Mouse (Mus musculus) lung, postnatal 0 days (tissue): ENCODE results near the gene Negr1. TPM values are rescaled to one million over a fixed set of nuclear protein-coding genes. Genes with fewer than 3 reads are reported as not detected.

ENCODE experiments used
- ATAC-seq: fragments of 200-750 bp; cut with Nextera tagmentation; 2 replicates; pipeline ENCODE4 v1.8.0; 2017; ENCODE audit warnings: moderate library complexity
- DNase-seq: peaks from one replicate; pipeline ENCODE4 v3.0.0-alpha.2; 2016; ENCODE audit warnings: low spot score
- H3K27ac ChIP-seq: fragments of 300-500 bp; sonication (generic); 2 replicates; pipeline ENCODE4 v1.5.1; 2014; ENCODE audit warnings: antibody characterized with exemption, mild to moderate bottlenecking, low read length, mixed read lengths
- H3K27me3 ChIP-seq: fragments of 300-500 bp; sonication (generic); replicated peaks from 2 replicates; pipeline ENCODE4 v1.6.1; 2014; ENCODE audit warnings: low read length, mixed read lengths; ENCODE audit not compliant: insufficient read depth
- H3K36me3 ChIP-seq: fragments of 300-500 bp; sonication (generic); 2 replicates; pipeline ENCODE4 v1.6.1; 2014; ENCODE audit warnings: low read length, mixed read lengths; ENCODE audit not compliant: insufficient read depth
- H3K4me1 ChIP-seq: fragments of 300-500 bp; sonication (generic); 2 replicates; pipeline ENCODE4 v1.6.1; 2014; ENCODE audit warnings: antibody characterized with exemption, low read depth, low read length, mixed read lengths; ENCODE audit not compliant: insufficient read depth
- H3K4me2 ChIP-seq: fragments of 300-500 bp; sonication (generic); replicated peaks from 2 replicates; pipeline ENCODE4 v1.6.1; 2014; ENCODE audit warnings: low read depth, mild to moderate bottlenecking, low read length, moderate library complexity, mixed read lengths
- H3K4me3 ChIP-seq: fragments of 300-500 bp; sonication (generic); 2 replicates; pipeline ENCODE4 v1.5.1; 2014; ENCODE audit warnings: low read depth, low read length
- H3K9ac ChIP-seq: fragments of 300-500 bp; sonication (generic); replicated peaks from 2 replicates; pipeline ENCODE4 v1.6.1; 2014; ENCODE audit warnings: low read depth, mild to moderate bottlenecking
- H3K9me3 ChIP-seq: fragments of 300-500 bp; sonication (generic); 2 replicates; pipeline ENCODE4 v1.6.1; 2016; ENCODE audit warnings: low read length, mixed read lengths
- CTCF ChIP-seq: IDR thresholded peaks from 2 replicates; pipeline ENCODE4 v1.5.1; 2016; ENCODE audit warnings: antibody characterized with exemption, mild to moderate bottlenecking
- EP300 ChIP-seq: IDR thresholded peaks from 2 replicates; pipeline ENCODE4 v1.6.1; 2016; ENCODE audit warnings: antibody characterized with exemption, mild to moderate bottlenecking, control low read depth
- WGBS: fragments of 180-500 bp; shearing (Covaris S2); extraction: QIAGEN DNeasy Blood & Tissue Kit; methylation state at CpG from one replicate; pipeline ENCODE4 v1.1.7; 2014; 5-methylcytosine and 5-hydroxymethylcytosine counted together
- polyA plus RNA-seq: library from polyadenylated mRNA; unstranded; fragments of >200 nt; fragmentation: Nextera tagmentation; extraction: Ambion mirVana; gene quantifications from 2 replicates; pipeline ENCODE4 v1.2.1, GENCODE M21; 2015

Gene Negr1
- polyA plus RNA-seq, 1 experiment from 2014 or later = 1.3 TPM

DNA sequence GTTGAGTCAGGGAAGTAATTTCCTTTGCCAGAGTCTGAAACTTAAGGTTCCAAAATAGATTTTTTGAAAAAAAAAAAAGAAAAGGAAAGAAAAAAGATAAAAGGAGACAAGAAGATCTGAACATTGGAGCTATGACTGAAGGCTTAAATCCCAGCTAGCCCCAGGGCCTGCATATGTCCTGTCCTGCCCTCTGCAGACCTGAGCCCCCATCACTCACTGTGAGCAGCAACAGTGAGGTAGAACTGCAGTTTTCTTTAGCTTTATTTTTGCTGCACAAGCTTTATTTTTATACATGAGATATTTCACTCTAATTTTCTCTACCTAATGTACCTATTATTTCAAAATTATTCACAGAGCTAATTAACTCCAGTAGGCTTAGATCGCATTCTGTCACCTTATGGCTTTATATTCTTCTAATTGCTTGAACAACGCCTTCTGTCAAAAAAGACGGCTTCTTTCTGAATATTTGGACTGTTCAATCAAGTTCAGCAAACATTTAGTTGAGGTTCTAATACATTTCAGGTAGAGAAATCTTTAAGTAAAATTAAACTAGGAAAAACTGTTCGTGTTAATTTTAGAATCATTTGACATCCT is 192.3 kb downstream of the Negr1 start:
- ATAC-seq (no peak), DNase-seq (no peak)
- Histone ChIP-seq H3K4me1 (no peaks in the 10 kb centered on the region), H3K4me3 (no peak overlapping the region), H3K27ac (no peak overlapping the region), H3K9me3 (no peaks in the 10 kb centered on the region), H3K4me2 (no peak overlapping the region), H3K36me3 (no peaks in the 10 kb centered on the region), H3K9ac (no peak overlapping the region), H3K27me3 (no peaks in the 10 kb centered on the region)
- 85% methylated on average over 4 of the region's 4 CpGs for WGBS
- TF ChIP-seq EP300 = no peak

DNA sequence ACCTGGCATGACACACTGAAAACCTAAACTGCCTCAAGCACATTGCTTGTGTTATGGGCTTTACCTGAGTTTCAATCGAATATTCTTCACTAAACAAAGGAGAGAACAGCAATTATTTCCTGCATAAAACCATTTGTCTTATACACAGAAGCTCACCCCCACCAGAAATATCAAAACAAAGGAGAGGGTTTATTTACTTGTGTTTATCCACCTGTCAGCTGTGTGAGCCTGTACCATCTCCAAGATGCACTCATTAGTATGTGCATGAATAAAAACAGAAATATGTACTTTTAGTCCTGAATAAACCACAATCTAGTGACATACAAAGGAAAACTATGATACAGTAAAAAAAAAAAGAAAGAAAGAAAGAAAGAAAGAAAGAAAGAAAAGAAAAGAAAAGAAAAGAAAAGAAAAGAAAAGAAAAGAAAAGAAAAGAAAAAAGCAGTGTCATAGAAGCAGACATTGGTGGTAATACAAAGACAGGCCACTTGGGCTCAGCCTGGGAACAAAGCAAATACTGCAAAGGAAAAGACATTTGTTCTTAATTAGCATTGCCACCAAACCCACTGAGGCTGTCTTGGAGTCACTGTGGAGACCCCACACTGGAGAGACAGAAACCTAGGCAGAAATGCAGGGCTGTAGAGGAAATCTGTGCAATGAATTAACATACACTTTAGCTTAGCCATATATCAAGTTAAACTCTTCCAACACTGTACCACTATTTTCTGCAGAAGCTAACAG is 193.4 kb downstream of the Negr1 start:
- H3K4me3 ChIP-seq = no peak overlapping the region
- no peaks in the 10 kb centered on the region for H3K9me3 ChIP-seq
- ATAC-seq (no peak), DNase-seq (no peak)
- H3K27ac ChIP-seq = no peak overlapping the region
- H3K27me3 ChIP-seq = no peaks in the 10 kb centered on the region
- WGBS = 68% methylated on average over 1 of the region's 1 CpGs
- no peaks in the 10 kb centered on the region for H3K4me1 ChIP-seq
- H3K9ac ChIP-seq = no peak overlapping the region
- TF ChIP-seq CTCF = no peak
- no peak for TF ChIP-seq EP300
- H3K4me2 ChIP-seq = no peak overlapping the region
- H3K36me3 ChIP-seq = no peaks in the 10 kb centered on the region

DNA sequence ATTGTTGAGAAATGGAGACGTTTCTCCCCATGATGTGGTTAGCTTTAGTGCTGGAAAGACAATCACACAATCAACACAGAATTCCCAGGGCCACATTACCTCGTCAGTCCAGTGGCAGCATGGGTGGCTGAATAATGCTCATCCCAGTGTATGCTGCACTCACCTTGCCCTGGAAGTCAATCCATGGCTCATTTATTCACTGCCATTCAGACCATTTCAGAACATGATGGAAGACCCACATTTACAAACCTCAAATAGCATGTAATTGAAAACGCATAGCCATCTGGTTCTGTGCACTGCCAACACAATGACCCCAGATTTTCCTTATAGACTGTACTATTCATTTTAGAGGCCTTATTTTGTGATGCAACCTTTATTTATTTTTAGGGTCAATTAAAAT is 203.4 kb downstream of the Negr1 start:
- Histone ChIP-seq H3K4me1 (no peaks in the 10 kb centered on the region), H3K27me3 (no peaks in the 10 kb centered on the region), H3K36me3 (no peaks in the 10 kb centered on the region), H3K9me3 (no peaks in the 10 kb centered on the region), H3K9ac (no peak overlapping the region), H3K4me2 (no peak overlapping the region), H3K27ac (no peak overlapping the region), H3K4me3 (no peak overlapping the region)
- WGBS = 67% methylated on average over 3 of the region's 3 CpGs
- no peak for DNase-seq
- TF ChIP-seq CTCF (no peak), EP300 (no peak)
- ATAC-seq = no peak

DNA sequence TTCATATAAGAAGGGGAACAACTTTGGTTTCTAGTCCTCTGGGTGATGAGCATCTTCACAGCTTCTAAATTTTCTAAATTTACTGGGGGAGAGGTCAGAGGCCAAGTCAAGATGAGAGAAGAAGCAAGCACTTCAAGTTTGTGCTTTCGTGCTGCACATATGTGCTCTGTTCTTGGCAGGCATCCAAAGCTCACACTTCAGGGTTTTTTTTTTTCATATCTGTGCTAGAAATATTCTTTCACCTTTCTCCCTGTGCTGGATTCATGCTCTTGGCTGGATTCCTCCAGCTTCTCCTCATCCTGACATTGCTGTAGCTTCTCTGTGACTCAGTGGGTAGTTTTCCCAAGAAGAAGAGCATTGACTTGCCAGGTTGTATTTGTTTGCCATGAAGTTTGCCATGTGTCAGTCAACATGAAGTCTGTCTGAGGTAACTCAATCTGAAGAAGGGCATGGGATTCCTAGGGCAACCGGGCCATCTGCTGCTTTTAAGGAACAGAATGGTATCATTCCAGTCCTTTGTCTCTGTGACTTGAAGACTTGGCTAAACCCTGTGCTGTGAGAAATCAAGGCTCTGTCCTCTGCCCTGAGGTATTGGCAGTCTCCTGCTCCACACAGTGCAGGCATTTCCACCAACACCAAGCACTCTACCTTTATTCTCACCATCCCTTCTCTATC is 204.7 kb downstream of the Negr1 start:
- Histone ChIP-seq H3K27ac (no peak overlapping the region), H3K9me3 (no peaks in the 10 kb centered on the region), H3K9ac (no peak overlapping the region), H3K27me3 (no peaks in the 10 kb centered on the region), H3K36me3 (no peaks in the 10 kb centered on the region), H3K4me3 (no peak overlapping the region), H3K4me1 (no peaks in the 10 kb centered on the region), H3K4me2 (no peak overlapping the region)
- TF ChIP-seq CTCF (no peak), EP300 (no peak)
- no peak for ATAC-seq
- peak; percentile 36 for DNase-seq
- 37% methylated on average over 2 of the region's 2 CpGs for whole genome bisulfite sequencing

DNA sequence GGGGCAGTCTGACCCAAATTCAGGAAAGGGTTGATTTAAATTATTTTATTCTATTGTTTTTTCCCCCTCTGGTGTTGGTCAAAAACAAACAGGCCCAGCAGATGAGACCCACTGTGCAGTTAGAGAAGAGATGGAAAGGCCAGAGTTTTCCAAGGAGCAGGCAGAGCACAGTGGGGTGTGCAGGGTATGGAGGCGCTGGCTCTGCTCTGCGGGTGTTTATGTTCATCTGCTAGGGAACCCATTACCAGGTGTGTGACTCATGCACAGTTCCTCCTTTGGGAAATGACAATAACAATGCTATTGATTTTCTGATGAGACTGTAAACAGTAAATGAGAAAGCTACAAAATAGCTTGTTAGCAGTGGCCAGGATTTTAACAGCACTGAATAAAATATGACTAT is 210.0 kb downstream of the Negr1 start:
- WGBS = 72% methylated on average over 2 of the region's 2 CpGs
- Histone ChIP-seq H3K27ac (no peak overlapping the region), H3K9ac (no peak overlapping the region), H3K36me3 (no peaks in the 10 kb centered on the region), H3K4me2 (no peak overlapping the region), H3K4me3 (no peak overlapping the region), H3K4me1 (no peaks in the 10 kb centered on the region), H3K27me3 (no peaks in the 10 kb centered on the region), H3K9me3 (no peaks in the 10 kb centered on the region)
- TF ChIP-seq CTCF (no peak), EP300 (no peak)
- ATAC-seq (no peak), DNase-seq (no peak)

DNA sequence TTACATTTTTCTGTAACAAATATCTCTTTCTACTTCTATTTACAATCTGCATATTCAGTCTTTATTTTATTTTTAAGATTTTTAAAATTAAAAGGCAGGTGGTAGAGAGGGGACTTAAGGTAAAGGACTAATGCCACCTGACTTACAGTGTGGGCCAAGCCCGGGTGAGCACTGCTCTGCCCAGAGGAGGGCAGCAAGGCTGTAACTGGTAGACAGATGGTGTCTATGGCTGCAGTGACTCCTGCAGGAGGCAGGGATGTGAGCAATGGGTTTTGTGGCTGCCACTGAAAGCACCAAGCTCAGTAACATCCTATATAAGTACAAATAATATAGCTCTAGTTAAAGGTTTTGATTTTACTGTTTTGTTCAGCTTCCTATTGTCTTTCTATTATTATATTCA is 210.5 kb downstream of the Negr1 start:
- no peaks in the 10 kb centered on the region for H3K4me1 ChIP-seq
- H3K9me3 ChIP-seq = no peaks in the 10 kb centered on the region
- H3K36me3 ChIP-seq = no peaks in the 10 kb centered on the region
- TF ChIP-seq CTCF (peak; percentile 35), EP300 (no peak)
- H3K4me2 ChIP-seq = no peak overlapping the region
- no peak overlapping the region for H3K4me3 ChIP-seq
- H3K27ac ChIP-seq = no peak overlapping the region
- no peak for DNase-seq
- 37% methylated on average over 1 of the region's 1 CpGs for WGBS
- H3K9ac ChIP-seq = no peak overlapping the region
- no peak for ATAC-seq
- no peaks in the 10 kb centered on the region for H3K27me3 ChIP-seq
